Mouse (Mus musculus): ENCODE results near the gene Arid5b. TPM values are rescaled to one million over a fixed set of nuclear protein-coding genes. Genes with fewer than 3 reads are reported as not detected.
A peak's percentile ranks its signal among the peaks of the same experiment; 100 is the strongest.

Arid5b gene
- polyA plus RNA-seq, 1 experiment from 2014 or later: 41.2 TPM

DNA sequence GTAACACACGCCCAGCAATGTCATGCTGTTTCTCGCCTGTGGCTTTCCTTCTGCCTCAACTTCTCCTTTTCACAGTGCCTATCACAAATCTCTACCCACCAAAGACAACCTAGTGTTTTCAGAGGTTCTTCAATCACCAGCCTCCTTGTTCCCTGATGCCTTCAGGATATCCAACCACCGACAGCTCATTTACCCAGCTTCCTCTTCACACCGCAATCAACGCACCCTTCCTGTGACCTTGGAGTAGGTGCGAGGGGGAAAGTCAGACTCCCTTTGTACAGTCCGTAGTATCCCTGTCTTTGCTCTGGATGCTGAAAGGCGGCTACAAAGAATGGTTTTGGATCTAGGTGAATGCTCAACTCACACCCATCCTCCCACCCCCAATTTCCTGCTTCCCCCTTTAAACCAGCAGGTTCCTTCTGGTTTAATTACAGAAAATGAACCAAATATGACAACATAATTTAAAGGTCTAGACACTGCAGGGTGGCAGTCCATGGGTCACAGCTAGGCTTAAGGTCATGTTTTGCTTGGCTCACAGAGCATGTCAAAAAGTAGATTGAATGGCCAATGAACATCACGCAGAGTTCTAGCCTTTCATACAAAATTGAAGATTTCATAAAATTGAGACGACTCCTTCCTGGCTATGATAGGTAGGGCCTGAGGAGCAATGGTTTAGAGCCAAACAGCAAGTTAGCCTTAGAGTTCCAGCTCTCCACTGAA, 14.4 kb downstream of the Arid5b start:
- Histone ChIP-seq H3K9ac (no peak overlapping the region), H3K9me3 (no peaks in the 10 kb centered on the region), H3K36me3 (peaks cover 5% of the 10 kb centered on the region), H3K4me2 (no peak overlapping the region), H3K27me3 (no peaks in the 10 kb centered on the region), H3K4me1 (0 out of 2 replicates have a peak, but pooled peaks cover 4% of the 10 kb centered on the region), H3K4me3 (no peak overlapping the region), H3K27ac (no peak overlapping the region)
- WGBS: 89% methylated on average over 10 of the region's 10 CpGs
- no peak for ATAC-seq (ENCODE audit: insufficient number of reproducible peaks, low FRiP score, low TSS enrichment, low read depth)

DNA sequence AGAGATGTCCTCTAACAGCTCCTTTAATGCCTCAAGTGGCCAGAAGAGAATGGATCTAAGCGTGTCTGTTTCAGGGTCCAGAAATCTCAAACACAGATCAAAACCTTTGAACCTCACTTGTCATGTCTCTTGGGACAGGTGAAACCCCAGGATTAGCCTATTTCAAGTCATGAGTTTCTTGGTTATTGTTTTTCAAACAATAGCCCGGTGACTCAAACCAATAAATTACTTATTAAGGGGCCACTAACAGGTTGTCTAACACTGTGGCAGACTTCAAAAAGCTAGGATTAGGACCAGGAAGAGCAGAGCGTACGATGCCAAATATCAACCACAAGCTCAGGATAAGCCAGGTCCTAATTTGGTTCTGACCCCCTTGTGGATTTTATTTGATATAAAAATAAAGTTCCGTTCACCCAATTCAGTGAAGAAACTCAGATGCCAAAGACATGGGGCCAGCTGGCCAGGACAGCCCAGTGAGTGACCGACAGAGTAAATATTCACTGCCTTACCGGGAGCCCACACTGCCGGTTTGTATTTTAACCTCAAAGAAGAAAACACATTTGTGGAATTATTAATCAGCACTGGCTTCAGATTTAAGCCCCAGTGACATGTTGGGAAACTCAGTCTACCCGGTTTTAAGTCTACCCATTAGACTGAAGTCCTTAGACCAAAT, 15.1 kb downstream of the Arid5b start:
- ATAC-seq (ENCODE audit: insufficient number of reproducible peaks, low FRiP score, low TSS enrichment, low read depth): no peak
- Histone ChIP-seq H3K27ac (no peak overlapping the region), H3K9ac (no peak overlapping the region), H3K9me3 (no peaks in the 10 kb centered on the region), H3K4me1 (no peaks in the 10 kb centered on the region), H3K4me2 (no peak overlapping the region), H3K27me3 (no peaks in the 10 kb centered on the region), H3K4me3 (no peak overlapping the region), H3K36me3 (peaks cover 8% of the 10 kb centered on the region)
- 82% methylated on average over 9 of the region's 9 CpGs for WGBS

DNA sequence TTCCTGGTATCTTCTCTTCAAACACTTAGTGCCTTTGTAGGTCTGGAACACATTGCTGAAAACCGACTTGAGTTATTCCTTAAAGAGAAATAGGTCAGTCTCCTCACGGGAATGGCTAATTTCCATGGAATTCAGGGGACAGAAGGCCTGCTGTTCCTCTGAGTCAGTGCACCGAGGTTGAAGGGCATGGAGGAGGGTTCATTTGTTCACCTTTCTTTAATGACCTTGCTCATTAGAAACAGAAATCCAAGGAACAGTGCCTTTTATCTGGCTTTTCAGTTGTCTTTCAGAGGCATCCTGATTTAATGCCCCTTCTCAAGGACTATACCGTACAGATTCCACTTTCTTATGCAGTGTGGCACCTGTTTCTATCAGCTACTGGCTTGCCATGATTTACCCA, 18.9 kb downstream of the Arid5b start:
- Histone ChIP-seq H3K27ac (no peak overlapping the region), H3K36me3 (peaks cover 11% of the 10 kb centered on the region)
- ATAC-seq (ENCODE audit: insufficient number of reproducible peaks, low FRiP score, low TSS enrichment, low read depth): no peak

DNA sequence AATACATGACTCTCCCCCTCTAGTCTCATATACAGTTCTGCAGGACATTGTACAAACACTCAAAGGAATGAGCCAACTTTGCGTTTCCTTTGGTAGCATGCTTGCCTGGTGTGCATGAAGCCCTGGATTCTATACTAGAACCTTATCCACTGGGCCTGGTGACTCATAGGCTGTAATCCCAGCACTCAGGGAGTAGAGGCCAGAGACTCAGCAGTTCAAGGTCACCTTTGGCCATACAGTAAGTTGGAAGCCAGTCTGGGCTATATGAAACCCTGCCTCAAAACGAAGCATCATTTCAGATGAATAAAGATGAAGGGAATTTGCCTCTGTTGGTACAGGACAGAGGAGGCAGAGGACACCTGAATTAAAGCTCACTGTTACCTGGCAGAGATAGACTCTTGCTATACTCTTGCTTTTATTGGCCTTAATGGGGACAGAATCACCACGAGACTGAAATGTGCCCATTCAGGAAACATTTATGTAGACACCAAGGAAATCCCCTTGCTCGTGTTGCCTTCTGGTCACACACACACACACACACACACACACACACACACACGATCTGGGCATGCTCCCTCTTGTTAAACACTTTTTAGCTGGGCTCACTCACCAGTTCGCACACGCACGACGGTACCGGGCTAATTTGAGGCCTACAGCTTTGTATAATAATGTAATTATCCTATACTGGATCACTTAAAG, 21.0 kb downstream of the Arid5b start:
- Histone ChIP-seq H3K4me3 (no peak overlapping the region), H3K36me3 (peaks cover 15% of the 10 kb centered on the region), H3K9ac (no peak overlapping the region), H3K27ac (no peak overlapping the region), H3K9me3 (no peaks in the 10 kb centered on the region), H3K27me3 (no peaks in the 10 kb centered on the region), H3K4me1 (peaks cover 6% of the 10 kb centered on the region; the same call in 1 of the 2 replicates), H3K4me2 (no peak overlapping the region)
- no peak for ATAC-seq (ENCODE audit: insufficient number of reproducible peaks, low FRiP score, low TSS enrichment, low read depth)
- 79% methylated on average over 10 of the region's 10 CpGs for WGBS

More for the DNA sequence above, 18.9 kb downstream of the Arid5b start:
- Histone ChIP-seq H3K4me2 (no peak overlapping the region), H3K9ac (no peak overlapping the region), H3K9me3 (no peaks in the 10 kb centered on the region), H3K27me3 (no peaks in the 10 kb centered on the region), H3K4me1 (no peaks in the 10 kb centered on the region), H3K4me3 (no peak overlapping the region)
- WGBS: 36% methylated on average over 4 of the region's 4 CpGs

DNA sequence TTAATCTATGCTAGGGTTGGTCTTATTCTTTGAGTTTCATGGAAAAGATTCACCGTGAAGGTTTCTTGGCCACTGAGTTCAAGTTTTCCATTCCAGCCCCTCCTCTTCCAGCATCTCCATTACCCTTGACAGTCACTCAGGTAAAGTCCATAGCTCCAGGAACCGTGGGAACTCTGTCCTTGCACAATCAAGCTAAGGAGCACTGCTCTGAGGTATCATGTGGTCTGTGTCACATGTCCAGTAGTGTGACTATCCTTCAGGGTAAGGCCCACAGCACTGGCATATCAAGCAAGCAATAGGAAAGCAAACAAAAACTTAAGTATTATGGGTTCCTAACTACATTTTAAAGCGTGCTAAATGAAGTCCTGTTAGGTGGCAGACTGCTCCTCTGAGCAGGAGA, 22.4 kb downstream of the Arid5b start:
- no peak overlapping the region for H3K9ac ChIP-seq
- H3K4me2 ChIP-seq: no peak overlapping the region
- no peak for ATAC-seq (ENCODE audit: insufficient number of reproducible peaks, low FRiP score, low TSS enrichment, low read depth)
- H3K9me3 ChIP-seq: no peaks in the 10 kb centered on the region
- no peaks in the 10 kb centered on the region for H3K27me3 ChIP-seq
- H3K4me1 ChIP-seq: peaks cover 6% of the 10 kb centered on the region; the same call in 1 of the 2 replicates
- no peak overlapping the region for H3K27ac ChIP-seq
- 85% methylated on average over 3 of the region's 3 CpGs for WGBS
- no peak overlapping the region for H3K4me3 ChIP-seq
- H3K36me3 ChIP-seq: peaks cover 17% of the 10 kb centered on the region

- WGBS: 63% methylated on average over 7 of the region's 7 CpGs
- Histone ChIP-seq H3K4me1 (peaks cover 8% of the 10 kb centered on the region; the same call in 1 of the 2 replicates), H3K27ac (0 out of 2 replicates have a peak overlapping the region, but pooled peaks have one; percentile 18), H3K4me3 (no peak overlapping the region), H3K4me2 (peak overlapping the region; percentile 10; the same call in 1 of the 2 replicates), H3K36me3 (peaks cover 10% of the 10 kb centered on the region), H3K9ac (no peak overlapping the region), H3K9me3 (no peaks in the 10 kb centered on the region), H3K27me3 (no peaks in the 10 kb centered on the region)
- ATAC-seq (ENCODE audit: insufficient number of reproducible peaks, low FRiP score, low TSS enrichment, low read depth): no peak
These were observed 25.0 kb downstream of the Arid5b start for GRCm38 (mm10) chr10:68253452-68254117.

- no peak for ATAC-seq (ENCODE audit: insufficient number of reproducible peaks, low FRiP score, low TSS enrichment, low read depth)
- H3K27ac ChIP-seq: no peak overlapping the region
- 83% methylated on average over 4 of the region's 4 CpGs for WGBS
These were observed 25.9 kb downstream of the Arid5b start for GRCm38 (mm10) chr10:68252650-68253049.

GRCm38 (mm10) chr10:68249355-68249782, 29.2 kb downstream of the Arid5b start:
- peaks cover 21% of the 10 kb centered on the region for H3K4me1 ChIP-seq
- no peak overlapping the region for H3K4me3 ChIP-seq
- no peak for ATAC-seq (ENCODE audit: insufficient number of reproducible peaks, low FRiP score, low TSS enrichment, low read depth)
- peaks cover 6% of the 10 kb centered on the region for H3K36me3 ChIP-seq
- H3K9me3 ChIP-seq: no peaks in the 10 kb centered on the region
- H3K27ac ChIP-seq: no peak overlapping the region
- no peaks in the 10 kb centered on the region for H3K27me3 ChIP-seq
- H3K9ac ChIP-seq: no peak overlapping the region
- WGBS: 77% methylated on average over 6 of the region's 6 CpGs
- no peak overlapping the region for H3K4me2 ChIP-seq

More at GRCm38 (mm10) chr10:68252650-68253049, 25.9 kb downstream of the Arid5b start:
- Histone ChIP-seq H3K4me3 (no peak overlapping the region), H3K4me2 (no peak overlapping the region), H3K36me3 (peaks cover 10% of the 10 kb centered on the region), H3K27me3 (no peaks in the 10 kb centered on the region), H3K4me1 (peaks cover 16% of the 10 kb centered on the region), H3K9ac (no peak overlapping the region), H3K9me3 (no peaks in the 10 kb centered on the region)

DNA sequence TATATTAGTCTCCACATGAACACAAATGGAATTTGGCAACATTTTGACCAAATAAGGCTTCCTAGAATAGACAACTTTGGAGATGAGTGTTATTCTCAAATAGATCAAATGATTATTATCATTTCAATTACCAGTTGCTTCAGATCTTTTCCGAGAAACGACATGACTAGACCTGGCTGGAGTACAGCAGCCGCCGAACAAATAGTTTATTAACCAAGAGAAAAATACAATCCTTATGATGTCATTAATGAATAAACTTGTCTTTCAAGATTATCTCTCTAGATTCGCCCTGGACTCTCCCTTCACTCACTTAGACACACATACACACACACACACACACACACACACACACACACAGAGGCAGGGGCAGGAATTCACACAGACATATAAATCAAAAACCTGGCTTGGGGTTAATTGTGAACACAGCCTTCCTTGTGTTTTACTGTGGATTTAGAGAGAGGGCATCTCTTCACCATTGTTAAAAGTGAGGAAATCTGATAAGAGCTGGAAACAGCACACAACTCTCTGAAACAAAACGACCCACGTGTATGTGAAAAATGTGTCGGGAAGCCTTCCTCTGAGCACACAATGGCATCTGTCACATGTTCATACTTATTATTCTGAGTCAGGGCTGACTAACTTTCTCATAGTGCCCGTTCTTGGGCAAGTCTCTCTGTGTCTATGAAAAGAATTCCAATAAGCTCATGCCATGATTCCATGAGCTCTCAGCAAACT, 30.1 kb downstream of the Arid5b start:
- H3K9me3 ChIP-seq: no peaks in the 10 kb centered on the region
- no peak overlapping the region for H3K4me2 ChIP-seq
- no peaks in the 10 kb centered on the region for H3K27me3 ChIP-seq
- peaks cover 16% of the 10 kb centered on the region for H3K4me1 ChIP-seq
- 0 out of 2 replicates have a peak overlapping the region, but pooled peaks have one; percentile 47 for H3K27ac ChIP-seq
- no peak for ATAC-seq (ENCODE audit: insufficient number of reproducible peaks, low FRiP score, low TSS enrichment, low read depth)
- no peak overlapping the region for H3K9ac ChIP-seq
- peaks cover 6% of the 10 kb centered on the region for H3K36me3 ChIP-seq
- WGBS: 46% methylated on average over 9 of the region's 9 CpGs
- no peak overlapping the region for H3K4me3 ChIP-seq

- H3K9ac ChIP-seq: no peak overlapping the region
- no peak overlapping the region for H3K4me2 ChIP-seq
- H3K9me3 ChIP-seq: no peaks in the 10 kb centered on the region
- H3K27ac ChIP-seq: peak overlapping the region; percentile 22; the same call in 1 of the 2 replicates
- no peak for ATAC-seq (ENCODE audit: insufficient number of reproducible peaks, low FRiP score, low TSS enrichment, low read depth)
- no peak overlapping the region for H3K4me3 ChIP-seq
- no peaks in the 10 kb centered on the region for H3K27me3 ChIP-seq
- 71% methylated on average over 4 of the region's 4 CpGs for WGBS
- H3K4me1 ChIP-seq: peaks cover 16% of the 10 kb centered on the region
- H3K36me3 ChIP-seq: peaks cover 9% of the 10 kb centered on the region
These were observed 30.9 kb downstream of the Arid5b start for GRCm38 (mm10) chr10:68247490-68248280.

Measured in limb, embryonic 15.5 days (tissue).